Mouse (Mus musculus) embryonic facial prominence, embryonic 11.5 days (tissue): ENCODE data around the gene Casz1. TPM values are rescaled to one million over a fixed set of nuclear protein-coding genes. Genes with fewer than 3 reads are reported as not detected.

Source experiments
- ATAC-seq: fragments of 200-750 bp; cut with Nextera tagmentation; replicated peaks from 2 replicates; pipeline ENCODE4 v1.8.0; 2017; ENCODE audit warnings: low read depth; ENCODE audit not compliant: insufficient number of reproducible peaks, low FRiP score, low TSS enrichment
- DNase-seq: peaks from one replicate; pipeline ENCODE4 v3.0.0-alpha.2; 2015; ENCODE audit warnings: low spot score
- H3K27ac ChIP-seq: fragments of 300-500 bp; sonication (generic); replicated peaks from 2 replicates; pipeline ENCODE4 v1.5.1; 2014; ENCODE audit warnings: mild to moderate bottlenecking, low read depth, low read length, control low read depth
- H3K27me3 ChIP-seq: fragments of 300-500 bp; sonication (generic); 2 replicates; pipeline ENCODE4 v1.6.1; 2014; ENCODE audit warnings: mild to moderate bottlenecking, low read length, moderate library complexity, mixed read lengths; ENCODE audit not compliant: control insufficient read depth, insufficient read depth
- H3K36me3 ChIP-seq: fragments of 300-500 bp; sonication (generic); replicated peaks from 2 replicates; pipeline ENCODE4 v1.6.1; 2014; ENCODE audit warnings: low read depth, mild to moderate bottlenecking, low read length, moderate library complexity, mixed read lengths; ENCODE audit not compliant: control insufficient read depth, insufficient read depth
- H3K4me1 ChIP-seq: fragments of 300-500 bp; sonication (generic); 2 replicates; pipeline ENCODE4 v1.6.1; 2014; ENCODE audit warnings: low read length, mixed read lengths; ENCODE audit not compliant: control insufficient read depth, insufficient read depth
- H3K4me2 ChIP-seq: fragments of 300-500 bp; sonication (generic); 2 replicates; pipeline ENCODE4 v1.6.1; 2014; ENCODE audit warnings: low read depth, mild to moderate bottlenecking, control low read depth, low read length, moderate library complexity
- H3K4me3 ChIP-seq: fragments of 300-500 bp; sonication (generic); 2 replicates; pipeline ENCODE4 v1.5.1; 2014; ENCODE audit warnings: low read depth, low read length, control low read depth
- H3K9ac ChIP-seq: fragments of 300-500 bp; sonication (generic); replicated peaks from 2 replicates; pipeline ENCODE4 v1.6.1; 2014; ENCODE audit warnings: mild to moderate bottlenecking, control low read depth, low read length
- H3K9me3 ChIP-seq: fragments of 300-500 bp; sonication (generic); replicated peaks from 2 replicates; pipeline ENCODE4 v1.6.1; 2016; ENCODE audit warnings: mild to moderate bottlenecking, low read length, inconsistent platforms, mixed read lengths; ENCODE audit not compliant: control insufficient read depth
- WGBS: fragments of 180-500 bp; shearing (Covaris S2); extraction: QIAGEN DNeasy Blood & Tissue Kit; methylation state at CpG from one replicate; pipeline ENCODE4 v1.1.7; 2014; 5-methylcytosine and 5-hydroxymethylcytosine counted together
- polyA plus RNA-seq: library from polyadenylated mRNA; unstranded; fragments of >200 nt; fragmentation: Nextera tagmentation; extraction: Ambion mirVana; gene quantifications from 2 replicates; pipeline ENCODE4 v1.2.1, GENCODE M21; 2014

The Casz1 gene
- polyA plus RNA-seq, 1 experiment from 2014 or later = 1.1 TPM

DNA sequence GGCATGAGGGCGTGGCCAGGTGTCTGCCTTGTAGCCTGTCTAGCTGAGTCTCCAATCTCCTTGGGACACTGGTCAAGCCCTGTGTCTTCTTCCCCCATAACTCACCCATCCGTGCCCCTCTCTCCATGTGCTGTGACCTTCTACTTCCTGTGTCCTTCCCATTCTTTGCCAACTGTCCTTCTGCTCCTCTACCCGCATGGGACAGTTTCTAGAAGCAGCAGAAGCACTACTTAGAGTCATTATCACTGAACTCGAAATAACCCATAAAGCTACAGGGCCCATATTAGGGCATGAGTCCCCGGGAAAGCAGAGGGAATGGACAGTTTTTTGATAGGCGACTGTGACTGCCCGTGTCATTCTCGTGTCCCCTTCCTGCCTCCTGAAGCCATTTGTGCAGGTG is 72.6 kb downstream of the Casz1 start:
- DNase-seq (no peak), ATAC-seq (no peak)
- 82% methylated on average over 8 of the region's 8 CpGs for WGBS
- H3K27me3 ChIP-seq = peaks cover 51% of the 10 kb centered on the region
- H3K4me1 ChIP-seq = peaks cover 5% of the 10 kb centered on the region
- no peak overlapping the region for H3K4me2 ChIP-seq
- no peak overlapping the region for H3K9ac ChIP-seq
- no peak overlapping the region for H3K27ac ChIP-seq
- no peaks in the 10 kb centered on the region for H3K9me3 ChIP-seq
- H3K4me3 ChIP-seq = no peak overlapping the region
- H3K36me3 ChIP-seq = no peaks in the 10 kb centered on the region

GRCm38 (mm10) chr4:148878192-148878983 is 74.2 kb downstream of the Casz1 start:
- no peak for DNase-seq
- H3K27ac ChIP-seq = no peak overlapping the region
- H3K4me2 ChIP-seq = no peak overlapping the region
- H3K9ac ChIP-seq = no peak overlapping the region
- H3K4me3 ChIP-seq = no peak overlapping the region
- no peak for ATAC-seq
- H3K4me1 ChIP-seq = no peaks in the 10 kb centered on the region; the same call in 1 of the 2 replicates
- peaks cover 49% of the 10 kb centered on the region for H3K27me3 ChIP-seq
- no peaks in the 10 kb centered on the region for H3K36me3 ChIP-seq
- H3K9me3 ChIP-seq = no peaks in the 10 kb centered on the region
- 64% methylated on average over 11 of the region's 11 CpGs for WGBS

DNA sequence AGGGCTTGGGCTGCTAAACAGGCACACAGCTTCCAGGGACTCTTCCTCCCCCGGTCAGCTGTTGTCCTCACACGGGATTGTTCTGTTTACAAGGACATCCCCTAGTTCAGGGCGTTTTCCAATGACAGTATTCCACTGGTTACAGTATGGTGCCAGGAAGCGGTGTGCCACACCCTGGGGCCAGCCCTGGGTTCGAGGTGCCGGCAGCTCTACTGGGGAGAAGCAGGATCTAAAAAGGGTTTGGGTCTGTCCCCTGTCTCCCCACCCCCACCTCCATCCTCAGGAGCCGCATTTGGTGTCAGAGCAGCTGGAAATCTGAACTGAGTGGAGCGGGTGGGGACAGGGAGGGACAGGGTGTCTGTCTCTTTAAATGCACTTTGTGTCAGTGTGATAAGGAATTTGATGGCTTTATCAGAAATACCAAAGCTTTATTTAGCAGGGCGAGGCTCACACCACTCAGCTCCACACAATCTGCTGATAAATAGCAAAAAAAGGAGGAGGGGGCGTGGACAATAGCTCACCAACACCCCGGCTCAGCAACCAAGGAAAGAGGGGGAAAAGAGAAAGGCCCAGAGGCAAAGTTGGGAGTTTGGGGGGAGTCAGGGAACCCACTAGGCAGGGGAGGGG is 74.9 kb downstream of the Casz1 start:
- H3K36me3 ChIP-seq = no peaks in the 10 kb centered on the region
- H3K27ac ChIP-seq = no peak overlapping the region
- H3K4me3 ChIP-seq = no peak overlapping the region
- H3K9me3 ChIP-seq = no peaks in the 10 kb centered on the region
- H3K4me1 ChIP-seq = no peaks in the 10 kb centered on the region; the same call in 1 of the 2 replicates
- H3K9ac ChIP-seq = no peak overlapping the region
- peaks cover 44% of the 10 kb centered on the region for H3K27me3 ChIP-seq
- DNase-seq = no peak
- no peak for ATAC-seq
- H3K4me2 ChIP-seq = no peak overlapping the region
- WGBS = 63% methylated on average over 11 of the region's 11 CpGs

DNA sequence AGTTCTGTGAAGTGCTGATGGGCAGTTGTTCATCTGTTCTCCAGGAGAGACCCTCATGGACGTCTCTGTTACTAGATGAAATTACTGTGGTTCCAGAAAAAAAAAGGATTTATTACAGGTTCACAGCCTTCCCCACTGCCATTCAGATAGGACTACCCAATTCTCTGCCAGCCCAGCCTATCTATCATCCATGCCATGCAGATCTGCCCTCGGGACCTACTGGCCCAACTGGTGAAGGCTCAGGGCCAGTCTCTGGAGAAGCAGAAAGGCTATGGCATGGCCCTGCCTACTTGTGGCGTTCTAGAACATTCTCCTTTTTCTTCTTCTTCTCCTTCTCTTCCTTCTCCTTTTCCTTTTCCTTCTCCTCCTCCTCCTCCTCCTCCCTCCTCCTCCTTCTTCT is 75.4 kb downstream of the Casz1 start:
- WGBS = 80% methylated on average over 3 of the region's 3 CpGs
- H3K4me3 ChIP-seq = no peak overlapping the region
- H3K27me3 ChIP-seq = peaks cover 40% of the 10 kb centered on the region
- ATAC-seq (no peak), DNase-seq (no peak)
- H3K36me3 ChIP-seq = no peaks in the 10 kb centered on the region
- no peak overlapping the region for H3K4me2 ChIP-seq
- H3K4me1 ChIP-seq = no peaks in the 10 kb centered on the region; the same call in 1 of the 2 replicates
- H3K27ac ChIP-seq = no peak overlapping the region
- H3K9me3 ChIP-seq = no peaks in the 10 kb centered on the region
- H3K9ac ChIP-seq = no peak overlapping the region

- H3K4me1 ChIP-seq = no peaks in the 10 kb centered on the region; the same call in 1 of the 2 replicates
- 0 out of 2 replicates have a peak, but pooled peaks have one; percentile 19 for ATAC-seq
These were observed 76.9 kb downstream of the Casz1 start for GRCm38 (mm10) chr4:148881001-148881669.

GRCm38 (mm10) chr4:148881838-148882237 is 77.6 kb downstream of the Casz1 start:
- no peak overlapping the region for H3K4me2 ChIP-seq
- H3K4me1 ChIP-seq = no peaks in the 10 kb centered on the region; the same call in 1 of the 2 replicates
- no peak for DNase-seq
- 58% methylated on average over 5 of the region's 5 CpGs for WGBS
- no peak overlapping the region for H3K27ac ChIP-seq
- H3K9me3 ChIP-seq = no peaks in the 10 kb centered on the region
- no peak for ATAC-seq
- no peak overlapping the region for H3K4me3 ChIP-seq
- no peak overlapping the region for H3K9ac ChIP-seq
- H3K27me3 ChIP-seq = peaks cover 35% of the 10 kb centered on the region
- no peaks in the 10 kb centered on the region for H3K36me3 ChIP-seq

More at GRCm38 (mm10) chr4:148881001-148881669, 76.9 kb downstream of the Casz1 start:
- H3K4me3 ChIP-seq = no peak overlapping the region
- H3K9ac ChIP-seq = no peak overlapping the region
- H3K27ac ChIP-seq = no peak overlapping the region
- H3K4me2 ChIP-seq = no peak overlapping the region
- H3K9me3 ChIP-seq = no peaks in the 10 kb centered on the region
- H3K27me3 ChIP-seq = peaks cover 32% of the 10 kb centered on the region
- DNase-seq = no peak
- 14% methylated on average over 17 of the region's 17 CpGs for WGBS
- no peaks in the 10 kb centered on the region for H3K36me3 ChIP-seq

DNA sequence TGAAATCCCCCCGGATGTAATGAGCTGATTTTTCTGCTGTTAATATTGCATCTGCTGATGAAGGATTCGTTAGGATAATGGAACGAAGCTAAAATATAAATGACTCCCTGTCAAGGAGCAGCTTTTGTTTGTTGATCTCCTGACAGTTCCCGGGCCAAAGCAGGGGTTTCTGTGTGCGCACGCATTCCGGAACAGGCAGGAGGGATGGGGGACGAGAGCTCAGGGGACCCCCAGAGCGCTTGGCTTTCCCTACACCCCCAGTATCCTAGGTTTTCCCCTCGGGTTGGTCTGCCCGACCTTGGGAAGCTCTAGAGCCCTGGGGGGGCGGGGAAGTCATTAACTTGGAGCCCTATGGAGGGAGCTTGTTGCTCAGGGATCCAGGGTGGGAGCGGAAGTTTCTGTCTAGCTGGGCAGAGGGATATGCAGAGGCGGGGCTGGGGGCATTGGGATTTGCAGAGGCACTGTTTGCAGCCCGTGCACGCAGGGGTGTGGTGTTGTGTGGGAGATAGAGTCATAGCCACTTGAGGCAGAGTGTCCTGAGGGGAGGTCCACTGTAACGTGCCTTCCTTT is 78.2 kb downstream of the Casz1 start:
- Histone ChIP-seq H3K4me2 (no peak overlapping the region), H3K9ac (no peak overlapping the region), H3K27ac (no peak overlapping the region), H3K4me3 (no peak overlapping the region), H3K9me3 (no peaks in the 10 kb centered on the region), H3K27me3 (peaks cover 31% of the 10 kb centered on the region), H3K36me3 (no peaks in the 10 kb centered on the region), H3K4me1 (no peaks in the 10 kb centered on the region; the same call in 1 of the 2 replicates)
- 16% methylated on average over 17 of the region's 17 CpGs for WGBS
- DNase-seq (no peak), ATAC-seq (no peak)
